Mouse (Mus musculus): ENCODE data around the gene Arhgap44.

DNA sequence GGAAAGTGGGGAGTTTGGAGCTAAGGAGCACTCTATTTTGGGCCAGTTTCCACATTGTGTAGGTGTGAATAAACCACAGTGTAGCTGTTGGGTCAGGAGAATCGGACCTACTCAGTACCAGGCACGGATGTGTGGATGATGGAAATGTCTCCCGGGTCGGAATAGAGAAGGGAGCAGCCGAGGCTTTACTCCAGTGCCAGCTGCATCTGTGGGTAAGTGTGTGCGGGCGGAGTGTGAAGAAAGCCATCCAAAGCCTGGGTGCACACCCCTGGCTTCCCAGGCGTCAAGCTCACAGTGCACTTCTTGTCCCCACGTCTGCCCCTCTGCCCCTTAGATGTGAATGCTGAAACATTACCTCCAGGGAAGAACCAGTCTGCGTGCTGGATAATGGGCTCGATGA is 140.0 kb downstream of the Arhgap44 start:
- TF ChIP-seq CTCF (IDR thresholded peaks at IDR 0.05; ENCODE audit: extremely low read depth, insufficient read length, insufficient replicate concordance, low read depth, low read length) (no peak), POLR2A (IDR thresholded peaks at IDR 0.05; ENCODE audit: low read depth, low read length) (no peak)
